Mouse (Mus musculus): ENCODE data around the gene Lrrn3. TPM values are rescaled to one million over a fixed set of nuclear protein-coding genes. Genes with fewer than 3 reads are reported as not detected.

Lrrn3 gene
- polyA plus RNA-seq, 1 experiment from 2014 or later, result 4.6 TPM

DNA sequence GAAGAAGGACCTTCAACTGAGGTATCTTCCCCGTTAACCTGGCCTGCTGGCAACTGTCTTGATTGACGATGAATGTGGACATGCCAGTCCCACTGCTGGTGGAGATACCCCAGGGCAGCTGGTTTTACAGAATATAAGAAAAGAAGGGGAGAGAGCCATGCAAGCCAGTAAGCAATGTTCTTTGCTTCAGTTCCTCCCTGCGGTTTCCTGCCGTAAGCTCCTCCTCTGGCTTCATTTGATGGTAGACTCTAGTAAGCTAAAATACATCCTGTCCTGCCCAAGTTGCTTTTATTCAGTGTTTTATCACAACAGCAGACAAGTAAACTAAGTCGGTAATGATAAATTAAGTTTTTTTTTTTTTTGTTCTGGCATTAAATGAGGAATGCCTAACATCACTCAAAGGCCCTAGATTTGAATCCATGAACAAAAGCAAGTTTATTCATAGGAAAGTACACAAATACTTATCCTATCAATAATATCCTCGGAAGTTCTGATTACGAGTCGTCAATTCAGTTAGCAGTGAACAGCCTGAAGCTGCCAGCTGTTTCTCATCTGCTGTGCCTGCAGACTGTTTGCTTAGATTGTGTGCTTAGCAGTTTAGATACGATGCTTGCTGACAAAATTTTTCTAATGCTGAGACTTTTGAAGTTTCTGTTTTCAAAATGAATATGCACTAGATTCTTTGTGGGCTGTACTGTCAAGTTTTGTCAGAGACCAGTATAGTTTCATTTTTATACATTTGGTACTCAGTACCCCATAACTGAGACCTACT is 14.0 kb upstream of the Lrrn3 start:
- no peak for ATAC-seq (ENCODE audit: insufficient number of reproducible peaks, insufficient read depth, low FRiP score, low read depth)
- WGBS, result 68% methylated on average over 9 of the region's 9 CpGs
- Histone ChIP-seq H3K4me1 (ENCODE audit: control insufficient read depth in 2 of 2, insufficient read depth in 2 of 2, low read length in 2 of 2) (no peaks in the 10 kb centered on the region), H3K27me3 (ENCODE audit: control insufficient read depth, insufficient read depth, low read length) (no peaks in the 10 kb centered on the region), H3K9ac (ENCODE audit: low read length) (no peak overlapping the region), H3K27ac (replicated peaks in 1 of 2; ENCODE audit: control insufficient read depth in 1 of 2, insufficient read depth in 1 of 2, low read depth in 2 of 2, low read length in 2 of 2) (no peak overlapping the region), H3K36me3 (ENCODE audit: control insufficient read depth, insufficient read depth, low read length) (no peaks in the 10 kb centered on the region), H3K9me3 (ENCODE audit: control insufficient read depth, low read length) (no peaks in the 10 kb centered on the region), H3K4me2 (ENCODE audit: low read length) (no peak overlapping the region), H3K4me3 (ENCODE audit: control insufficient read depth in 1 of 2, insufficient read depth in 1 of 2, low read depth in 1 of 2, low read length in 2 of 2) (no peak overlapping the region)

DNA sequence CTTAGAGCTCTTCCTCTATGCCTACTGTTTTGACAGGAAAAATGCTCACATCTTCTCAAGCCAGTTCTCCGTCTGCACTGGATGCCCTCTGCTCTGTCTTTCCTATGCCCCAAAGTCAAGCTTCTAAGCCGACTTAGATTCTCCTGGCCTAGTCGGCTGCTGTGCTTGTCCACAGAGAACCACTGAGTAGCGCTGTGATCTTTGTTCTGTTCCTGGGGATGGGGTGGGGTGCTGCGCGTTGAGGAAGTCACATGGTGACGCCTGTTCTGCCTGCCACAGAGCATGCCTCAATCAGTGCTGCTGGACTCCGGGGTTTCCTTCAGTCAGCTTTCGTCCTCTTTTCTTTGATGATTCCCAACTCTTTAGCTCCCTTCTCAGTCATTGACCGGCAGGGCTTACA is 8.4 kb upstream of the Lrrn3 start:
- H3K27ac ChIP-seq (replicated peaks in 1 of 2; ENCODE audit: control insufficient read depth in 1 of 2, insufficient read depth in 1 of 2, low read depth in 2 of 2, low read length in 2 of 2), result no peak overlapping the region
- H3K4me3 ChIP-seq (ENCODE audit: control insufficient read depth in 1 of 2, insufficient read depth in 1 of 2, low read depth in 1 of 2, low read length in 2 of 2), result no peak overlapping the region
- no peaks in the 10 kb centered on the region for H3K4me1 ChIP-seq (ENCODE audit: control insufficient read depth in 2 of 2, insufficient read depth in 2 of 2, low read length in 2 of 2)
- no peak for ATAC-seq (ENCODE audit: insufficient number of reproducible peaks, insufficient read depth, low FRiP score, low read depth)
- H3K9ac ChIP-seq (ENCODE audit: low read length), result no peak overlapping the region
- WGBS, result 32% methylated on average over 10 of the region's 10 CpGs
- no peak overlapping the region for H3K4me2 ChIP-seq (ENCODE audit: low read length)
- no peaks in the 10 kb centered on the region for H3K27me3 ChIP-seq (ENCODE audit: control insufficient read depth, insufficient read depth, low read length)
- H3K9me3 ChIP-seq (ENCODE audit: control insufficient read depth, low read length), result no peaks in the 10 kb centered on the region
- H3K36me3 ChIP-seq (ENCODE audit: control insufficient read depth, insufficient read depth, low read length), result no peaks in the 10 kb centered on the region

DNA sequence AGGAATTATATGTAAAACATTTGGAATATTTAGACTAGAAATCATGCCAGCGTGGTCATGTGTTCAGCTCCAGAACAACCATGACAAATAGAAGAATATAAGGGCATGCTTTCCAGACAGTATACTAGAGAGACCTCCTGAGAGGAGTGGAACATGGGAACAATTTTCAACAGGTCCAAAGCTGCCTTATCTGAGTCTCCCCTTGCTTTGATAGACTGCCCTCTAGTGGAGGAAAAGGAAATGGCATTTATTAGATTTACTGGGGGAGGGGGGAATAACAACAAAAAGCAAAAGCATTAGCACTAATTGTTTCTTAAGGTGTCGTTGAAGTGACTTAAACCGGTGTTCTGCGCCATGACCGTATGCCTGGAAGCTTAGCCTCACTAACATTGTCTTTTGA is 774 bp upstream of the Lrrn3 start:
- ATAC-seq (ENCODE audit: insufficient number of reproducible peaks, insufficient read depth, low FRiP score, low read depth), result no peak

DNA sequence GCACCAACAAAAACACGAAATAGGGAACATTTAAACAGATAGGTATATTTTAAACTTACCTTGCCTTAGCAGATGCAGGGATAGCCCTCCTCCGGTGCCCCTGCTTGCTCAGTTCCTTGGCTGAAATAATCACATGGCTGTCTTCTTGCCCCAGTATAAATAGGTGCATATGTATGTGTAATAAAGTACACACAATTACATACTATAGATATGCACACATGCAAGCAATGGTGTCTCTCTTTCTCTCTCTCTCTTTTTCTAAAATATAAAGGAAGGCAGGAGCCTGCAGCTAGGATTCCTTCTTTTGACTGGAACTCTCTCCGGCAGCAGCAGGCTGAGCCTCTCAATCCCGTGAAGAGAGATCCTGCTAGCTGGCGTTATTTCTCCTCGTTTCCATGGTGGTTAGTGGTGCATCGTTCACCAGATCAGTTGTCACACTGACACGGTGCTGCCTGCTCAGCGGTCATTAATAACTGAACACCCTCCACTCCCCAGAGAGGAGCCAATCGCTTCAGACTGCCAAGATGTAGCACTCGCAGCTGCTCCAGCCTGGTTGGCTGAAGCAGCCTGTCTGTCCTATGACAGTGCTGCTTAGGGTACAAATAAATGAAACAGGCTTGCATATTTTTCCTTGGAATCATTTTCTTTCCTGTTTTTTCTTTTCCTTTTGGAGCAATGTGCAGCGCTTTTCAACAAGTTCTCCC is 567 bp downstream of the Lrrn3 start:
- no peaks in the 10 kb centered on the region for H3K27me3 ChIP-seq (ENCODE audit: control insufficient read depth, insufficient read depth, low read length)

More for the DNA sequence above, 774 bp upstream of the Lrrn3 start:
- no peak overlapping the region for H3K27ac ChIP-seq (replicated peaks in 1 of 2; ENCODE audit: control insufficient read depth in 1 of 2, insufficient read depth in 1 of 2, low read depth in 2 of 2, low read length in 2 of 2)
- no peaks in the 10 kb centered on the region for H3K9me3 ChIP-seq (ENCODE audit: control insufficient read depth, low read length)
- H3K4me2 ChIP-seq (ENCODE audit: low read length), result no peak overlapping the region
- no peaks in the 10 kb centered on the region for H3K36me3 ChIP-seq (ENCODE audit: control insufficient read depth, insufficient read depth, low read length)
- no peak overlapping the region for H3K9ac ChIP-seq (ENCODE audit: low read length)
- peaks cover 2 to 9% of the 10 kb centered on the region in 2 experiments; a peak in 2 of 4 replicates for H3K4me1 ChIP-seq (ENCODE audit: control insufficient read depth in 2 of 2, insufficient read depth in 2 of 2, low read length in 2 of 2)
- no peak overlapping the region for H3K4me3 ChIP-seq (ENCODE audit: control insufficient read depth in 1 of 2, insufficient read depth in 1 of 2, low read depth in 1 of 2, low read length in 2 of 2)
- no peaks in the 10 kb centered on the region for H3K27me3 ChIP-seq (ENCODE audit: control insufficient read depth, insufficient read depth, low read length)
- 28% methylated on average over 5 of the region's 5 CpGs for WGBS

DNA sequence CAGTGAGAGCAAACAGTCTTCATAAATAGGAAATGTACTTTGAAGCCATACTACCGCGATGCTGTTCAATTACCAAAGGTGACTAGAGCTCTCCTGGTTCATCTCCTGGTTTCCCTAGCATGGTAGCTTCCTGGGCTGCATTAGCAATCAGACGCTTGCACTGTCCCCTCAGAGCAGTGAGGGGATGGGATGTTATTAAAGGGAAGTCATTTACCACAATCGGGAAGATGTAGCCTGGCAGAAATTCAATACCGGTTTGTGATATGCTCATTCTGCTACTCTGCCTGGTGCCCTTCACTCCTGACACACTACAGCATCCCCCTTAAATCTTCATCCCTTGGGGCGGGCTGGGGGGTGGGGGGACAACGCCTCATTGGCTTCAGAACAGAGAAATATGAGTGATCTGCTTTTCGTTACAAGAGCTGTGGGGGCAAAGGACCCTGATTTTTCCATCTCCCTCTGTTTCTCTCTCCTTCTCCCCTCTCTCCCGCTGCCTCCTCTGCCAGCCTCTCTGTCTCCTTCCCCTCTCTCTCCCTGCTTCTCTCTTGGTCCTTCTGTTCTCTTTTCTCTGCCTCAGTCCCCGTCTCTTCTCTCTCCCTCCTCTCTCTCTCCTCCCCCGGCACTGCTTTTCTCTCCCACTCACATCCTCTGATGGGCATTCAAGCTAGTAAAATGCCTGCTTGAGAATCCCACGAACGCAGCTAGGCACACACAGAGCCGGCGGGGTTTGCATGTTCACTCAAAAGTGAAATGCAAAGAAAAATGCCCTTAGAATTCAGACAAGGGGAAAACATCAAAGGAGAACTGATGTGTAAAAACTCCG is 1.3 kb downstream of the Lrrn3 start:
- no peaks in the 10 kb centered on the region for H3K9me3 ChIP-seq (ENCODE audit: control insufficient read depth, low read length)
- peak overlapping the region; percentile 47 to 52 for H3K4me3 ChIP-seq (ENCODE audit: control insufficient read depth in 1 of 2, insufficient read depth in 1 of 2, low read depth in 1 of 2, low read length in 2 of 2)
- peaks cover 2 to 9% of the 10 kb centered on the region in 2 experiments; a peak in 2 of 4 replicates for H3K4me1 ChIP-seq (ENCODE audit: control insufficient read depth in 2 of 2, insufficient read depth in 2 of 2, low read length in 2 of 2)
- H3K4me2 ChIP-seq (ENCODE audit: low read length), result peak overlapping the region; percentile 74
- H3K27ac ChIP-seq (replicated peaks in 1 of 2; ENCODE audit: control insufficient read depth in 1 of 2, insufficient read depth in 1 of 2, low read depth in 2 of 2, low read length in 2 of 2), result no peak overlapping the region
- H3K27me3 ChIP-seq (ENCODE audit: control insufficient read depth, insufficient read depth, low read length), result no peaks in the 10 kb centered on the region
- peak overlapping the region; percentile 60 for H3K9ac ChIP-seq (ENCODE audit: low read length)
- H3K36me3 ChIP-seq (ENCODE audit: control insufficient read depth, insufficient read depth, low read length), result no peaks in the 10 kb centered on the region
- WGBS, result 33% methylated on average over 16 of the region's 16 CpGs
- ATAC-seq (ENCODE audit: insufficient number of reproducible peaks, insufficient read depth, low FRiP score, low read depth), result no peak

More for the DNA sequence above, 567 bp downstream of the Lrrn3 start:
- peak overlapping the region; percentile 47 to 52 for H3K4me3 ChIP-seq (ENCODE audit: control insufficient read depth in 1 of 2, insufficient read depth in 1 of 2, low read depth in 1 of 2, low read length in 2 of 2)
- peak overlapping the region; percentile 74 for H3K4me2 ChIP-seq (ENCODE audit: low read length)
- peaks cover 2 to 9% of the 10 kb centered on the region in 2 experiments; a peak in 2 of 4 replicates for H3K4me1 ChIP-seq (ENCODE audit: control insufficient read depth in 2 of 2, insufficient read depth in 2 of 2, low read length in 2 of 2)
- no peaks in the 10 kb centered on the region for H3K36me3 ChIP-seq (ENCODE audit: control insufficient read depth, insufficient read depth, low read length)
- WGBS, result 19% methylated on average over 12 of the region's 12 CpGs
- peak overlapping the region; percentile 60 for H3K9ac ChIP-seq (ENCODE audit: low read length)
- H3K27ac ChIP-seq (replicated peaks in 1 of 2; ENCODE audit: control insufficient read depth in 1 of 2, insufficient read depth in 1 of 2, low read depth in 2 of 2, low read length in 2 of 2), result no peak overlapping the region
- H3K9me3 ChIP-seq (ENCODE audit: control insufficient read depth, low read length), result no peaks in the 10 kb centered on the region
- ATAC-seq (ENCODE audit: insufficient number of reproducible peaks, insufficient read depth, low FRiP score, low read depth), result 0 out of 2 replicates have a peak, but pooled peaks have one; percentile 66

DNA sequence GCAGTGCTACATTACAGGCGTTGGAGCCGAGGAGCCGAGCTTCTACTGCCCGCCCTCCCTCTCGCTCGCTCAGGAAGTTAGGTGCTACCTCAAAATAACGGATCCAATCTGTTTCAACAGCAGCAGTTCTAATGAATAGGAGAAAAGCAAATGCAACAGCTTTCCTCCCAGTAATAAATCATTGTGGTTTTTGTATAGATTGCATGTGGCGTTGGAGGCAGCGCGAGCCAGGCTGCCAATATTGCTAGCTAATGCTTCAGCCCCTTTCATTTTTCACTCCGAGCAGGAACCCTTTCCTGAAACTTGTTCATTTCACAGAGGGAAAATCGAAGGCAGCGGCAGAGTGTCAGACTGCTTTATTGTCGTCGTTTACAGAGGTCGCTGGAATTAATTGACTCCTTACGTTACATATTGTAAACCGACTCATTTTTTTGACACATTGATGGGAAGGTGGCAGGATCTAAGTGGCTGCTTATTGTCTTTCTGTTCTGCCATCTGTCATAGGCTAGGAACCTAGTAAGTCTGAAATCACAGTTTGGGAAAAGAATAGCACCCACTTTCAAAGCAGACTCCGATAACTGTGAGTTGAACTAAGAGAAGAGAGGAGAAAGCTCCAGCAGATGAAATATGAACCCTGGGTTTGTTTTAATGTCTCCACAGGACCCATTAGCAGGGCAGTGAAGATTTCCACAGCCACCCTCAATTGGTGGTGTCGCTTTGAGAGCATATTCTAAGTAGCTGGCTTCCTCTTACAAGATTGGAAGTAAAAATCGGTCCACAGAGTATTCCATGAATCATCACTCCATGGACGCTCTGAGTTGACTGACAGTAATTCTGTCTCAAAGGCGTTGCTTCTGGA is 2.4 kb downstream of the Lrrn3 start:
- Histone ChIP-seq H3K9ac (ENCODE audit: low read length) (0 out of 2 replicates have a peak overlapping the region, but pooled peaks have one; percentile 25), H3K4me1 (ENCODE audit: control insufficient read depth in 2 of 2, insufficient read depth in 2 of 2, low read length in 2 of 2) (peaks cover 2 to 9% of the 10 kb centered on the region in 2 experiments; a peak in 2 of 4 replicates), H3K4me2 (ENCODE audit: low read length) (peak overlapping the region; percentile 74), H3K4me3 (ENCODE audit: control insufficient read depth in 1 of 2, insufficient read depth in 1 of 2, low read depth in 1 of 2, low read length in 2 of 2) (peak overlapping the region; percentile 12 to 47; a peak in 3 of 4 replicates), H3K27me3 (ENCODE audit: control insufficient read depth, insufficient read depth, low read length) (no peaks in the 10 kb centered on the region), H3K36me3 (ENCODE audit: control insufficient read depth, insufficient read depth, low read length) (no peaks in the 10 kb centered on the region), H3K27ac (replicated peaks in 1 of 2; ENCODE audit: control insufficient read depth in 1 of 2, insufficient read depth in 1 of 2, low read depth in 2 of 2, low read length in 2 of 2) (no peak overlapping the region), H3K9me3 (ENCODE audit: control insufficient read depth, low read length) (no peaks in the 10 kb centered on the region)
- no peak for ATAC-seq (ENCODE audit: insufficient number of reproducible peaks, insufficient read depth, low FRiP score, low read depth)
- WGBS, result 75% methylated on average over 23 of the region's 23 CpGs

Data from heart, embryonic 14.5 days (tissue).